Mouse (Mus musculus): ENCODE measurements around the gene Gm13285.
"Not testable (repeated sequence)": the region's sequence is repeated elsewhere in the genome, so short reads cannot be mapped to it uniquely, and the experiment has no call there.

Gene Gm13285

DNA sequence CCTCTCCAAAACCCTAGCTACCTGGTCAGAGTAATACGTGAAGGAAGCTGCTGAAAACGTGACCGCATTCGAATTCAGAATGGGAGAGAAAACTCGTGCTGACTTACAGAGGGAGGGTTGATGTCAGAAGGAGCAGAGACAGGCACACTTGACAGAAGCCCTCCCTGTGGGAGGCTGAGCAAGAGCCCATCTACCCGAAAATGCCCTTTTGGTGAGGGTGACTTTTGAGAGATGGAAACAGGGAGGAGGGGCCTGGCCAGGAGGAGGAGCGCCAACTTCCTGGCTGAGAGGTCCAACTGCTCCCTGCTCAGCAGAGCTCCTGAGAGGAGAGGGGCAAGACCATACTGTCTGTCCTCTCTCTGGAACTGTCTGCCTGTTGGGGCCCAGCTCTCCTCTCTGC lies at the start of gene Gm13285:
TSS of gene Gm13285 (plus strand) at position 301 of the 400 bp plus-strand sequence.
- DNase-seq (ENCODE audit: low read depth, low spot score): not testable (repeated sequence)

DNA sequence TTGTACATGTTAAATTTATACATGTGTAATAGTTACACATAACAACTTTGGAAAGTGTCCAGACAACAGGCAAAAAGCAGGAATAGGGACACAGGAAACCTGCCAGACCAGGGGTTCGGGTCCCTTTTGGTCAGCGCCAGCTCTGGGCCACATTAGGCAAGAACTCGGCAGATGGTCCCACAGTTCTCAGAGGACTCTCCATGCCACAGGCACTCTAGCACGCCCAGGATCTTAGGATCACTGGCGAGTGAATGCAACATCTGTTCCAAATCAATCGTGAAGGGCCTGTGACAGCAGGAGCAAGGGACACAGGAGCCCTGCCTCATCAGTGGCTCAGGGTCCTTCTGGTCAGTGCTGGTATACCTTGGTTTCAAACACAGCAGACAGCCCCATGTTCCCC lies 49.5 kb upstream of the Gm13285 start:
- no peak for DNase-seq (ENCODE audit: low read depth, low spot score)

DNA sequence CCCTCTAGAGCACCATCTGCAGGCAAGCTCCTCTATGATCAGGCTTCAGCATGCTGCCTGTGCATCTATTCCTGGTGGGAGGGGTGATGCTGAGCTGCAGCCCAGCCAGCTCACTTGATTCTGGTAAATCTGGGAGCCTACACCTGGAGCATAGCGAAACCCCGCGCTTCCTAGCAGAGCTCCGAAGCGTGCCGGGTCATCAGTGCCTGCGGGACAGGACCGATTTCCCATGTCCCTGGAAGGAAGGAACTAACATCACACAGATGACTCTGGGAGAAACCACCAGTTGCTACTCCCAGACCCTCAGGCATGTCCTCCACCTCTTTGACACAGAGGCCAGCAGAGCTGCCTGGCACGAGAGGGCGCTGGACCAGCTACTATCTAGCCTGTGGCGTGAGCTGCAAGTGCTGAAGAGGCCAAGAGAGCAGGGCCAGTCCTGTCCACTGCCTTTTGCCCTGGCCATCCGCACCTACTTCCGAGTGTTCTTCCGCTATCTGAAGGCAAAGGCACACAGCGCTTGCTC lies 44.6 kb upstream of the Gm13285 start, which contains the start of gene Gm13271:
TSS of gene Gm13271 (plus strand) at position 51 of the 523 bp plus-strand sequence.
- DNase-seq (ENCODE audit: low read depth, low spot score): not testable (repeated sequence)

DNA sequence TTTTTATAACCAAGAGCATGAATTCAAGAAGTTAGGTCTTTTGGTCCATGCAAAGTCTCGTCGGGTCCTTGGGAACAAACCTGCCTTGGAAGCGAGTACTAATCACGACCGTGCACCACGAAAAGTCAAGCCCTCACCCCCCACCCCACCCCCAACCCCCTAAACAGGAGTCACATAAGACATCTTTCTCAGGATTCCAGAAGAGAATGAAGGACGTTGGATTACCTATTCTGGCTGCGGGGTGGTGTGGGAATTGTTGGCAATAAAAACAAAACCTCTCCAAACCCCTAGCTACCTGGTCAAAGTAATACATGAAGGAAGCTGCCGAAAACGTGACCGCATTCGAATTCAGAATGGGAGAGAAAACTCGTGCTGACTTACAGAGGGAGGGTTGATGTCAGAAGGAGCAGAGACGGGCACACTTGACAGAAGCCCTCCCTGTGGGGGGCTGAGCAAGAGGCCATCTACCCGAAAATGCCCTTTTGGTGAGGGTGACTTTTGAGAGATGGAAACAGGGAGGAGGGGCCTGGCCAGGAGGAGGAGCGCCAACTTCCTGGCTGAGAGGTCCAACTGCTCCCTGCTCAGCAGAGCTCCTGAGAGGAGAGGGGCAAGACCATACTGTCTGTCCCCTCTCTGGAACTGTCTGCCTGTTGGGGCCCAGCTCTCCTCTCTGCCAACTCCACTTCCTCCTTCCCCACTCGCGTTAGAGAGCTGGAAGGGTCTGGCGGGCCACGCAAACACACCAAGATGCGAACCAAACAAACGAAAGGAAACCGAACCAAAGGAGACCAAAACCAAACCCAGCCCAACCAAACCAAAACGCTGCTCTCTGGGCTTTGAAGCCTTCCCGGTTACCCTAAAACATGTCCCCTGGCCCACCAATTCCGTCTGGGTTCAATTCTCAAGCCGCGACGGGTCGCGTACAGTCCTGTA lies 42.6 kb upstream of the Gm13285 start:
- DNase-seq (ENCODE audit: low read depth, low spot score): not testable (repeated sequence)

DNA sequence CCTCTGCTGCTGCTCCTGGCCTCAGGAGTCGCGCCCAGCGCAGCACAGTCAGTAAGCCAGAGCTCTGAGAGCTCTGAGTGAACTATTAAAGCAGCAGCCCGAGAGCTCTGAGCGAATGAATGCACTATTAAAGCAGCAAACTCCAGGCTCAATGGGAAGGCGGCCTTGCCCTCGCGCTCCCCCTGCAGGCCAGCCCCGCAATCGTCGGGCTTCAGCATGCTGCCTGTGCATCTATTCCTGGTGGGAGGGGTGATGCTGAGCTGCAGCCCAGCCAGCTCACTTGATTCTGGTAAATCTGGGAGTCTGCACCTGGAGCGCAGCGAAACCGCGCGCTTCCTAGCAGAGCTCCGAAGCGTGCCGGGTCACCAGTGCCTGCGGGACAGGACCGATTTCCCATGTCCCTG lies 41.8 kb upstream of the Gm13285 start:
- DNase-seq (ENCODE audit: low read depth, low spot score): not testable (repeated sequence)

DNA sequence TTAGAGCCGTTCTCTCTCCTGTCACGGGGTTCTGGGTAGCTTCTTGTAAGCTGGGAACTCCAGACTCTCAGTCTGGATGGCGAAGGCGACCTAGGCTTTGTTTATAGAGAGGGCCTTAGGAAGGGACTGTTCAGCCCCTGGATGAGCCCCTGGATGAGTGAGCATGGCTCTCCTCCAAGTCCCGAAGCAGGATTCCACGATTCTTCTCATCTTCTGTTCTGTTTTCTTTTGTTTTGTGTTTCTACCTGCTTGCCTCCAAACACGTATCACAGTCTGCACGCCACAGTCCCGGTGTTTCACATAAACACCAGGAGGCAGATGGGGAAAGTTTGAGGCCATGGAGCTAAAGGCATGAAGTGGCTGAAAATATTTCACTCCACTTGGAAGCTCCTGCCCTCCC lies 40.7 kb upstream of the Gm13285 start:
- DNase-seq (ENCODE audit: low read depth, low spot score): not testable (repeated sequence)

DNA sequence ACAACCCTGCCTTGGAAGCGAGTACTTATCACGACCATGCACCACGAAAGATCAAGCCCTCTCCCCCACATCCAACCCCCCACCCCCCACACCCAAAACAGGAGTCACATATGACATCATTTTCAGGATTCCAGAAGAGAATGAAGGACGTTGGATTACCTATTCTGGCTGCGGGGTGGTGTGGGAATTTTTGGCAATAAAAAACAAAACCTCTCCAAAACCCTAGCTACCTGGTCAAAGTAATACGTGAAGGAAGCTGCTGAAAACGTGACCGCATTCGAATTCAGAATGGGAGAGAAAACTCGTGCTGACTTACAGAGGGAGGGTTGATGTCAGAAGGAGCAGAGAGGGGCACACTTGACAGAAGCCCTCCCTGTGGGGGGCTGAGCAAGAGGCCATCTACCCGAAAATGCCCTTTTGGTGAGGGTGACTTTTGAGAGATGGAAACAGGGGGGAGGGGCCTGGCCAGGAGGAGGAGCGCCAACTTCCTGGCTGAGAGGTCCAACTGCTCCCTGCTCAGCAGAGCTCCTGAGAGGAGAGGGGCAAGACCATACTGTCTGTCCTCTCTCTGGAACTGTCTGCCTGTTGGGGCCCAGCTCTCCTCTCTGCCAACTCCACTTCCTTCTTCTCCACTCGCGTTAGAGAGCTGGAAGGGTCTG lies 39.7 kb upstream of the Gm13285 start, which contains the start of gene Gm13283:
TSS of gene Gm13283 (plus strand) at position 510 of the 659 bp plus-strand sequence.
- not testable (repeated sequence) for DNase-seq (ENCODE audit: low read depth, low spot score)

DNA sequence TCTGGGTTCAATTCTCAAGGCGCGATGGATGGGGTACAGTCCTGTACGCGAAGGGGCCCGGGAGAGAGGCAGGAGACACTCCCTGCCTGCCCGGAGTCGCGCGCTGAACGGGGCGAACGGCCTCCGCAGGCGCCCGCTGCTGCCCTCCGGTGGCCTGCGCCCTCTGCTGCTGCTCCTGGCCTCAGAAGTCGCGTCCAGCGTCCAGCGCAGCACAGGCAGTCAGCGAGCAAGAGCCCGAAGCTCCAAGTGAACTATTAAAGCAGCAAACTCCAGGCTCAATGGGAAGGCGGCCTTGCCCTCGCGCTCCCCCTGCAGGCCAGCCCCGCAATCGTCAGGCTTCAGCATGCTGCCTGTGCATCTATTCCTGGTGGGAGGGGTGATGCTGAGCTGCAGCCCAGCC lies 39.0 kb upstream of the Gm13285 start:
- not testable (repeated sequence) for DNase-seq (ENCODE audit: low read depth, low spot score)

DNA sequence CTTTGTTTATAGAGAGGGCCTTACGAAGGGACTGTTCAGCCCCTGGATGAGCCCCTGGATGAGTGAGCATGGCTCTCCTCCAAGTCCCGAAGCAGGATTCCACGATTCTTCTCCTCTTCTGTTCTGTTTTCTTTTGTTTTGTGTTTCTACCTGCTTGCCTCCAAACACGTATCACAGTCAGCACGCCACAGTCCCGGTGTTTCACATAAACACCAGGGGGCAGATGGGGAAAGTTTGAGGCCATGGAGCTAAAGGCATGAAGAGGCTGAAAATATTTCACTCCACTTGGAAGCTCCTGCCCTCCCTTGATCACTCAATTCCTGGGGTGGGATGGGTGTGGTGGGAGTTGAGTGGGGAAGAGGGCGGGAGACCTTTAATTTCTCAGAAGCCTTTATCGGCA lies 37.7 kb upstream of the Gm13285 start:
- not testable (repeated sequence) for DNase-seq (ENCODE audit: low read depth, low spot score)

DNA sequence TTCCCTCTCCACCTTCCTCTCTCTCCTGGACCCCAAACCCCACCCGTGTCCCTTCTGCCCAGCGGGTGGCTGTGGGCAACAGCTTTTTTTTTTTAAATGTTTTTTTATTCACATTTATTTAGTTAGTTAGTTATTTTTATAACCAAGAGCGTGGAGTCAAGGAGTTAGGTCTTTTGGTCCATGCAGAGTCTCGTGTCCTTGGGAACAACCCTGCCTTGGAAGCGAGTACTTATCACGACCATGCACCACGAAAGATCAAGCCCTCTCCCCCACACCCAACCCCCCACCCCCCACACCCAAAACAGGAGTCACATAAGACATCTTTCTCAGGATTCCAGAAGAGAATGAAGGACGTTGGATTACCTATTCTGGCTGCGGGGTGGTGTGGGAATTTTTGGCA lies 37.1 kb upstream of the Gm13285 start:
- not testable (repeated sequence) for DNase-seq (ENCODE audit: low read depth, low spot score)

DNA sequence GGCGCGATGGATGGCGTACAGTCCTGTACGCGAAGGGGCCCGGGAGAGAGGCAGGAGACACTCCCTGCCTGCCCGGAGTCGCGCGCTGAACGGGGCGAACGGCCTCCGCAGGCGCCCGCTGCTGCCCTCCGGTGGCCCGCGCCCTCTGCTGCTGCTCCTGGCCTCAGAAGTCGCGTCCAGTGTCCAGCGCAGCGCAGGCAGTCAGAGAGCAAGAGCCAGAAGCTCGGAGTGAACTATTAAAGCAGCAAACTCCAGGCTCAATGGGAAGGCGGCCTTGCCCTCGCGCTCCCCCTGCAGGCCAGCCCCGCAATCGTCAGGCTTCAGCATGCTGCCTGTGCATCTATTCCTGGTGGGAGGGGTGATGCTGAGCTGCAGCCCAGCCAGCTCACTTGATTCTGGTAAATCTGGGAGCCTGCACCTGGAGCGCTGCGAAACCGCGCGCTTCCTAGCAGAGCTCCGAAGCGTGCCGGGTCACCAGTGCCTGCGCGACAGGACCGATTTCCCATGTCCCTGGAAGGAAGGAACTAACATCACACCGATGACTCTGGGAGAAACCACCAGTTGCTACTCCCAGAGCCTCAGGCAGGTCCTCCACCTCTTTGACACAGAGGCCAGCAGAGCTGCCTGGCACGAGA lies 36.0 kb upstream of the Gm13285 start:
- DNase-seq (ENCODE audit: low read depth, low spot score): not testable (repeated sequence)

DNA sequence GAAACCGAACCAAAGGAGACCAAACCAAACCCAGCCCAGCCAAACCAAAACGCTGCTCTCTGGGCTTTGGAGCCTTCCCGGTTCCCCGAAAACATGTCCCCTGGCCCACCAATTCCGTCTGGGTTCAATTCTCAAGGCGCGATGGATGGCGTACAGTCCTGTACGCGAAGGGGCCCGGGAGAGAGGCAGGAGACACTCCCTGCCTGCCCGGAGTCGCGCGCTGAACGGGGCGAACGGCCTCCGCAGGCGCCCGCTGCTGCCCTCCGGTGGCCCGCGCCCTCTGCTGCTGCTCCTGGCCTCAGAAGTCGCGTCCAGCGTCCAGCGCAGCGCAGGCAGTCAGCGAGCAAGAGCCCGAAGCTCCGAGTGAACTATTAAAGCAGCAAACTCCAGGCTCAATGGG lies 25.9 kb upstream of the Gm13285 start, which contains the start of gene Gm13290:
TSS of gene Gm13290 (plus strand) at position 301 of the 400 bp plus-strand sequence.
- DNase-seq (ENCODE audit: low read depth, low spot score): not testable (repeated sequence)

DNA sequence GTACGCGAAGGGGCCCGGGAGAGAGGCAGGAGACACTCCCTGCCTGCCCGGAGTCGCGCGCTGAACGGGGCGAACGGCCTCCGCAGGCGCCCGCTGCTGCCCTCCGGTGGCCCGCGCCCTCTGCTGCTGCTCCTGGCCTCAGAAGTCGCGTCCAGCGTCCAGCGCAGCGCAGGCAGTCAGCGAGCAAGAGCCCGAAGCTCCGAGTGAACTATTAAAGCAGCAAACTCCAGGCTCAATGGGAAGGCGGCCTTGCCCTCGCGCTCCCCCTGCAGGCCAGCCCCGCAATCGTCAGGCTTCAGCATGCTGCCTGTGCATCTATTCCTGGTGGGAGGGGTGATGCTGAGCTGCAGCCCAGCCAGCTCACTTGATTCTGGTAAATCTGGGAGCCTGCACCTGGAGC lies 22.8 kb upstream of the Gm13285 start, which contains the start of gene Gm13289:
TSS of gene Gm13289 (plus strand) at position 301 of the 400 bp plus-strand sequence.
- not testable (repeated sequence) for DNase-seq (ENCODE audit: low read depth, low spot score)

DNA sequence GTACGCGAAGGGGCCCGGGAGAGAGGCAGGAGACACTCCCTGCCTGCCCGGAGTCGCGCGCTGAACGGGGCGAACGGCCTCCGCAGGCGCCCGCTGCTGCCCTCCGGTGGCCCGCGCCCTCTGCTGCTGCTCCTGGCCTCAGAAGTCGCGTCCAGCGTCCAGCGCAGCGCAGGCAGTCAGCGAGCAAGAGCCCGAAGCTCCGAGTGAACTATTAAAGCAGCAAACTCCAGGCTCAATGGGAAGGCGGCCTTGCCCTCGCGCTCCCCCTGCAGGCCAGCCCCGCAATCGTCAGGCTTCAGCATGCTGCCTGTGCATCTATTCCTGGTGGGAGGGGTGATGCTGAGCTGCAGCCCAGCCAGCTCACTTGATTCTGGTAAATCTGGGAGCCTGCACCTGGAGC lies 19.9 kb upstream of the Gm13285 start, which contains the start of gene Gm13272:
TSS of gene Gm13272 (plus strand) at position 301 of the 400 bp plus-strand sequence.
- not testable (repeated sequence) for DNase-seq (ENCODE audit: low read depth, low spot score)

DNA sequence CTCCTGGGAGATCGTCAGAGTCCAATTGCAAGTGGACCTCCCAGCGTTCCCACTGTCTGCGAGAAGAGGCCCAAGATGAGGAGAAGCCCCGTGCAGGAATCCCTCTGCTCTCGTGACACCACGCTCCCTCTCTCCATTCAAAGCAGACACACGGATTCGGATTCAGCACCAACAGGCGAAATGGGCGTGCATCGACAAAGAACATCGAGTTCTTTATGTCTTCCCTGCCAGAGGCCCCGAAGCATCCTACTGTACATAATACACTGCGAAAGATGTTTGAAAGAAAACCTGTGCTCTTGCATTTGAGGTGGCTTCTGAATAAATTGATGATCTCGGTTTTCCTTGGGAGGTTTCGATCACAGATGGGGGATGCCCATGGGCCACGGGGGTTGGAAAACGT lies 19.1 kb upstream of the Gm13285 start:
- DNase-seq (ENCODE audit: low read depth, low spot score): not testable (repeated sequence)

DNA sequence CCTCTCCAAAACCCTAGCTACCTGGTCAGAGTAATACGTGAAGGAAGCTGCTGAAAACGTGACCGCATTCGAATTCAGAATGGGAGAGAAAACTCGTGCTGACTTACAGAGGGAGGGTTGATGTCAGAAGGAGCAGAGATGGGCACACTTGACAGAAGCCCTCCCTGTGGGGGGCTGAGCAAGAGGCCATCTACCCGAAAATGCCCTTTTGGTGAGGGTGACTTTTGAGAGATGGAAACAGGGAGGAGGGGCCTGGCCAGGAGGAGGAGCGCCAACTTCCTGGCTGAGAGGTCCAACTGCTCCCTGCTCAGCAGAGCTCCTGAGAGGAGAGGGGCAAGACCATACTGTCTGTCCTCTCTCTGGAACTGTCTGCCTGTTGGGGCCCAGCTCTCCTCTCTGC lies 17.6 kb upstream of the Gm13285 start, which contains the start of gene Ifnz:
TSS of gene Ifnz (plus strand) at position 301 of the 400 bp plus-strand sequence.
- DNase-seq (ENCODE audit: low read depth, low spot score): not testable (repeated sequence)

DNA sequence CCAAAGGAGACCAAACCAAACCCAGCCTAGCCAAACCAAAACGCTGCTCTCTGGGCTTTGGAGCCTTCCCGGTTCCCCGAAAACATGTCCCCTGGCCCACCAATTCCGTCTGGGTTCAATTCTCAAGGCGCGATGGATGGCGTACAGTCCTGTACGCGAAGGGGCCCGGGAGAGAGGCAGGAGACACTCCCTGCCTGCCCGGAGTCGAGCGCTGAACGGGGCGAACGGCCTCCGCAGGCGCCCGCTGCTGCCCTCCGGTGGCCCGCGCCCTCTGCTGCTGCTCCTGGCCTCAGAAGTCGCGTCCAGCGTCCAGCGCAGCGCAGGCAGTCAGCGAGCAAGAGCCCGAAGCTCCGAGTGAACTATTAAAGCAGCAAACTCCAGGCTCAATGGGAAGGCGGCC lies 17.1 kb upstream of the Gm13285 start:
- DNase-seq (ENCODE audit: low read depth, low spot score): not testable (repeated sequence)

DNA sequence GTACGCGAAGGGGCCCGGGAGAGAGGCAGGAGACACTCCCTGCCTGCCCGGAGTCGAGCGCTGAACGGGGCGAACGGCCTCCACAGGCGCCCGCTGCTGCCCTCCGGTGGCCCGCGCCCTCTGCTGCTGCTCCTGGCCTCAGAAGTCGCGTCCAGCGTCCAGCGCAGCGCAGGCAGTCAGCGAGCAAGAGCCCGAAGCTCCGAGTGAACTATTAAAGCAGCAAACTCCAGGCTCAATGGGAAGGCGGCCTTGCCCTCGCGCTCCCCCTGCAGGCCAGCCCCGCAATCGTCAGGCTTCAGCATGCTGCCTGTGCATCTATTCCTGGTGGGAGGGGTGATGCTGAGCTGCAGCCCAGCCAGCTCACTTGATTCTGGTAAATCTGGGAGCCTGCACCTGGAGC lies 14.1 kb upstream of the Gm13285 start, which contains the start of gene Gm13276:
TSS of gene Gm13276 (plus strand) at position 301 of the 400 bp plus-strand sequence.
- DNase-seq (ENCODE audit: low read depth, low spot score): not testable (repeated sequence)

DNA sequence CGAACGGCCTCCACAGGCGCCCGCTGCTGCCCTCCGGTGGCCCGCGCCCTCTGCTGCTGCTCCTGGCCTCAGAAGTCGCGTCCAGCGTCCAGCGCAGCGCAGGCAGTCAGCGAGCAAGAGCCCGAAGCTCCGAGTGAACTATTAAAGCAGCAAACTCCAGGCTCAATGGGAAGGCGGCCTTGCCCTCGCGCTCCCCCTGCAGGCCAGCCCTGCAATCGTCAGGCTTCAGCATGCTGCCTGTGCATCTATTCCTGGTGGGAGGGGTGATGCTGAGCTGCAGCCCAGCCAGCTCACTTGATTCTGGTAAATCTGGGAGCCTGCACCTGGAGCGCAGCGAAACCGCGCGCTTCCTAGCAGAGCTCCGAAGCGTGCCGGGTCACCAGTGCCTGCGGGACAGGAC lies 11.1 kb upstream of the Gm13285 start, which contains the start of gene Gm13277:
TSS of gene Gm13277 (plus strand) at position 231 of the 400 bp plus-strand sequence.
- DNase-seq (ENCODE audit: low read depth, low spot score): not testable (repeated sequence)

DNA sequence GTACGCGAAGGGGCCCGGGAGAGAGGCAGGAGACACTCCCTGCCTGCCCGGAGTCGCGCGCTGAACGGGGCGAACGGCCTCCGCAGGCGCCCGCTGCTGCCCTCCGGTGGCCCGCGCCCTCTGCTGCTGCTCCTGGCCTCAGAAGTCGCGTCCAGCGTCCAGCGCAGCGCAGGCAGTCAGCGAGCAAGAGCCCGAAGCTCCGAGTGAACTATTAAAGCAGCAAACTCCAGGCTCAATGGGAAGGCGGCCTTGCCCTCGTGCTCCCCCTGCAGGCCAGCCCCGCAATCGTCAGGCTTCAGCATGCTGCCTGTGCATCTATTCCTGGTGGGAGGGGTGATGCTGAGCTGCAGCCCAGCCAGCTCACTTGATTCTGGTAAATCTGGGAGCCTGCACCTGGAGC lies 8.2 kb upstream of the Gm13285 start, which contains the start of gene Gm13278:
TSS of gene Gm13278 (plus strand) at position 301 of the 400 bp plus-strand sequence.
- DNase-seq (ENCODE audit: low read depth, low spot score): not testable (repeated sequence)

All from ZHBTc4 (cell line).